Mouse (Mus musculus): Measurements from ENCODE around the gene Cux2.

Cux2 gene

DNA sequence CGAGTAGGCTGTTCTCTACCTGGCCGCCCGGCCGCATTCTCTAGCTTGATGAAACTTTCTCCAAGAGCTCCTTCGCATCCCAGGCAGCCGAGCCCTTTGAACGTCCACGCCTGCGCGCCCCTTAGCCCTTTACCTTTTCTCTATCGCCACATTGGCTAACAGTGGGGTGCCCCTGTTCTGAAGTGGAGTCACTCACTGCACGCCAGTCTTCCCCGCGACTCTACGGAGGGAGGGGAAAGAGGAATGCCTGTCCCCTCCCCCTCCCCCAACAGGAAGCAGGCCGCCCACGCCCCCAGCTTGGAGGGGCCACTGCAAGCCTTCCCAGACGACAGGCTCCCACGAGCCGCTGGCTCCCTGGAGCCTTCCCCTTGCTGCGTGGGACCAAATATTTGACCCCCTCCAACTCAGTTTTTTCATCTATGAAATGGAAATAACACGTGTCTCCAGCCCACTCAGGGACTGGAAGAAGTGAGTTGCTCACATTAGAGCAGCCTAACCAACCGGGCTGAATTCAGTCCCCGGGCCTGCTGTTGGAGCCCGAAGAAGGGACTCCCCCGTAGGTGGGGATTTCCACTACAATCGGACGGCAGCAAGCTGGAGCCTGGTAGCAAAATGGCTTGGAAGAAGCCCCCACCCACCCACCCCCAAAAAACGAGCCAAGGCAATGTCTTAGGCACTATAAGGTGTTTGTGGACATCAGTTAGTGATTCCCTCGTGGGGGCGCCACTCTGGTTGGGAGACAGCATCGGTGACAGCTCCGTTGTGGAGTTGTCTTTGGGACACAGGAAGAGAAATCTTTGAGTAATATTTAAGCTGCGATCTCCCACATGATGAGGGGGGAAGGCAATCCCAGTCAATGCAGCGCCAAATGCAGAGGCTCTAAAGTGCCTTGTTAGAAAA lies 212.2 kb downstream of the Cux2 start, which contains the start of gene Sh2b3:
TSS of gene Sh2b3 (minus strand) at position 206 of the 900 bp plus-strand sequence.
- no peak for ATAC-seq (ENCODE audit: low TSS enrichment)

DNA sequence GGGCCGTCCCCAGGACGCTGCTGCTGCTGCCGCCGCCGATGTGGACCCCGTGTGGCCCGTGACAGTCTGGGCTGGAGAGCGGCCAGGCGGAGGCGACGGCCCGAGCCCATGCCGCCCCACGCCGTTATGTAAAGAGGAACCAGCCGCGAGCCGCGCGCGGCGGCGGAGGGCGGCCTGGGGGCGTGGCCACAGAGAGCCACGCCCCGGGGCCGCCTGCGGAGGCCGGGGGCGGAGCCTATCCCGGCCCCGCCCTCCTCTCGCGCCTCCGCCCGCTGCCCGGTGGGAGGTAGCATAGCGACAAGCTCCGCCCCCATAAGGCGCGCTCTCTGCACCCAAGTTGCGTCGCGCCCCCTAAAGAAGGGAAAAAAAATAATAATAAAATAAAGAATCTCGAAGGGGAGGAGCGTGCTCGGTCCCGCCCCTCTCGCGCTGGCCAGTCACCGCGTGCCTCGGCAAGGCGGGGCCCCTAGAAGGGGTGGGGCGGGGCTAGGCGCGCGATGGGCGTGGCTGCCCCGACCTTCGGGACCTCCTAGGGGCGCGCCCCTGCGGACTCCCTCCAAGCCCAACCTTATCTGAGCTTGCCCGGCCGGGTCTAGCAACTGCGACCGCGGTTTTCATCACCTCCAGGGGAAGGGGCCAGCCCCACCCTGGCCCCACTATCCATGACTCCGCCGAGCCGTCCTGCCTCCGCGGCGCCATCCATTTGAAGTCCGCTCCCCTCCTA lies 213.0 kb downstream of the Cux2 start:
- ATAC-seq (ENCODE audit: low TSS enrichment): peak; percentile 38

DNA sequence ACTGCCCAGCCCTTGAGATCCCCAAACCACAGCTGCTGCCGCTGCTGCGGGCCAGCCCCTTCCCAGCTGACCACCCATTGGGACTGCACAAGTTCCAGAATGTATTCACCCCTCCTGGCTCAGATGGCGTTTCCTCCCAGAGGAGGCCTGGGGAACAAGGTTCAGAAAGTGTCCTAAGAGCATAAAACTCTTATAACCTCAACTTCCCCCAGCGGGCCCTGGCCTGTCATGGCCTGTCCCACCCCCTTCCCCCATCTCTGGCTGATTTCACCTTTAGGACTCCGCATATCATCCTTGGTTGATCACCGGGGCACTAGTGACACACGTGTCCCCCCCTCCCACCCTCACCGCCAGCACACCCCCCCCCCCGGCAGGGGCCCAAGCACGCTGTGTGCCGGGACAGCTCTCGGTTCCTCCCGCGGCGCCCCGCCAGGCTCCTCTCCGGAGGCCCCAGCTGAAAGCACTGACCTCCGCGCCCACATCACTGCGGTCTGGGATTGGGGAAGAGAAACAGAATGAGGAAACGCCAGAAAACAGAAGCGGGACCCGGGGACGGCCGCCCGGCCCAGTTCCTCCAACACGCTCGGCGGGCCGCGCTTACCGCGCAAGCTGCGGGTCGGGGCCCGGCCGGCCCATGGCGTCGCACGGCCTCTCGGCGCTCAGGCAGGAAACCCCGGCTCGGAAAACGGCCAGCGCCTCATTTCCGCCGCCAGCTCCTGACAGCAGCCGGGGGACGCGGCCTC lies 213.8 kb downstream of the Cux2 start:
- peak; percentile 16; the same call in 1 of the 2 replicates for ATAC-seq (ENCODE audit: low TSS enrichment)

DNA sequence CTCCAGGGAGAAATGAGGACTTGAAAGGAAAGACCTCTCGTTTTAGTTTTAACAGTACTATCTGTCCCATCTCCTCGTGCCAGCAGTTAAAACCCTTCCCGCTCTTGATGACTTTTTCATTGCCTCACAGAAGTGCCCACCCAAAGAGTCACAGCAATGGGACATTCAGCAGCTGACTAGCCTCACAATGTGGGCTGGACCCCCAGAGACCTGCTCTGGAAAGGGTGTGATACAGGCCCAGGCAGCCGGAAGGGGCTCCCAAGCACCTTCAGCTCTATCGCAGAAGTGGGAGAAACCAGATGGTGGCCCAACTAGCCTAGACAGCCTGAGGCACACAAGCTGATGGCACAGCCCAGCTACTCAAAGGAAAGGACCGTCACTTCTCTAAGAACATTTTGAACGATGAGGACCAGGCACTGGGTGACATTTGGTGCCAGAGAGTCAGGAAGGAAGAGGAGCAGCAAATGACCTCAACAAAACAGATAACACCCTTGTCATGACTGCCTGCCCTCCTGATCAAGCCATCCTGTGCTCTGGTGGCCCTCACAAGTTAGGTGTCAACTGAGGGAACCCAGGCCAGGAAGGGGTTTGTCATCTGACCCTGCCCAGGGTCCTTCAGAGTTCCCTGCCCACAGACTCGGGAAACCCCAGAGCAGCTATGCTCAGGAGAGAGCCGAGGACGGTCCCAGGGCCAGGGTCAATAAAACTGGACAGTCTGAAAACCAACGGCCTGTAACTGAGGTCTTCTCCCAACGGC lies 214.7 kb downstream of the Cux2 start:
- no peak for ATAC-seq (ENCODE audit: low TSS enrichment)

DNA sequence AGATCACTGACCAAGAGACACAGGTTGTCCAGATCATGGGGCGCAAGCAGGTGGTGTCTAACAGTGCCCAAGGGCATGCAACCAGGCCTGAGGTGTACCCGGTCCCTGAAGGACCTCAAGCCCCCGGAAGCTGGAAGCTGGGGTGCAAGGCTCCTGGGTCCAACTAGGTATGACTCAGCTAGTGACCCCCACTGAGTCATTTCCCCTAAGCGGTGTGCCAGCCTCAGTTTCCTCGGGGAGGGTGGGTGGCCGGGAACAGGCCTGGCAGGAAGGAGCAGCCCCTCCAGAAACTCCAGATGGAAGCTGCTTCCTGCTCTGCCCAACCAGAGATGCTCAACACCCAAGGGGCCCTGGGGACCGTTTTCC lies 215.7 kb downstream of the Cux2 start:
- no peak for ATAC-seq (ENCODE audit: low TSS enrichment)

DNA sequence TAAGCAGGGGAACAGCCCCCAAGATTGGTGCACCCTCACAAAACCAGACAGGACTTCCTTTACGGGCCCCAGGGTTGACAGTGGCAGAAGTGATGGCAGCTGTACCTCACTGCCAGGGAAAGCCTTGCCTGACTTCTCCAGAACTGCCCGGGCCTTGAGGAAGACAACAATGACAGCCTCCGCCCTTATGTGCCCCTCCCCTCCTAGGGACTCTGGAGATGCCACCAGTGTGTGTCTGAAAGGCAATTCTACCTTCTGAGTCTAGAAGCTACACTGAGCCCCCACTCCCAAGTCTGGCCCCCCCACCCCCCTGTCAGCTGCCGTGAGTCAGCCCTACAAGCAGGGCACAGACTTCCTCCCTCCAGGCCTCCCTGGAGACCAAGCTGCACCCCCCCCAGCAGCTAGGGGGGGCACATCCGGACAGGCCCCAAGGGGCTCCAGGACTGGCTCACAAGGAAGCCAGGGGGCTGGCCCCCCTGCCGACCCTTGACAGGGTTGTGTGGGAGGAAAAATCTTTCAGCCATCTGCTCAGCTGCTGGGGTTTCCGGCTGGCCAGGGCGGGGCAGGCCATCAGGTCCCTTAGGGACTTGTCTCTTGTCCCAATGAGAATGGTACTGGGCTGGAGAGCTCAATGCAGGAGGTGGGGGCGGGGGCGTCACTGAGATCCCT lies 216.2 kb downstream of the Cux2 start:
- no peak for ATAC-seq (ENCODE audit: low TSS enrichment)

DNA sequence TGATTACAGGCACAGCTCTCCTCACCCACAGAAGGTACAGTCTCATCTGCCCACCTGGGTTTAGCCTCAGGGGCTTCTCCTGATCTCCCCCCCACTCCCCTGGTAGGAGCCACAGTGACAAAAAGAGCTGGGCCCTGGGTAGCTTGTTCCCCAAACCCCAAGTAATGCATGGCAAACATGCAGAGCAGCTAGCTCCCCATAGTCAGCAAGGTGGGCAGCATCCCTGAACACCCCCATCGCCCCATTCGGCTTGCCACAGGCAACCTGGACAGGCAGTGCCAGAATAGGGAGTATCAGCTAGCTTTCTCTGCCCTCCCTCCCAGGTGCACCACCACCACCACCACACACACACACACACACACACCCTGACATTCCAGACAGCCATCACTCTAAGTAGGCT lies 216.7 kb downstream of the Cux2 start:
- no peak for ATAC-seq (ENCODE audit: low TSS enrichment)

DNA sequence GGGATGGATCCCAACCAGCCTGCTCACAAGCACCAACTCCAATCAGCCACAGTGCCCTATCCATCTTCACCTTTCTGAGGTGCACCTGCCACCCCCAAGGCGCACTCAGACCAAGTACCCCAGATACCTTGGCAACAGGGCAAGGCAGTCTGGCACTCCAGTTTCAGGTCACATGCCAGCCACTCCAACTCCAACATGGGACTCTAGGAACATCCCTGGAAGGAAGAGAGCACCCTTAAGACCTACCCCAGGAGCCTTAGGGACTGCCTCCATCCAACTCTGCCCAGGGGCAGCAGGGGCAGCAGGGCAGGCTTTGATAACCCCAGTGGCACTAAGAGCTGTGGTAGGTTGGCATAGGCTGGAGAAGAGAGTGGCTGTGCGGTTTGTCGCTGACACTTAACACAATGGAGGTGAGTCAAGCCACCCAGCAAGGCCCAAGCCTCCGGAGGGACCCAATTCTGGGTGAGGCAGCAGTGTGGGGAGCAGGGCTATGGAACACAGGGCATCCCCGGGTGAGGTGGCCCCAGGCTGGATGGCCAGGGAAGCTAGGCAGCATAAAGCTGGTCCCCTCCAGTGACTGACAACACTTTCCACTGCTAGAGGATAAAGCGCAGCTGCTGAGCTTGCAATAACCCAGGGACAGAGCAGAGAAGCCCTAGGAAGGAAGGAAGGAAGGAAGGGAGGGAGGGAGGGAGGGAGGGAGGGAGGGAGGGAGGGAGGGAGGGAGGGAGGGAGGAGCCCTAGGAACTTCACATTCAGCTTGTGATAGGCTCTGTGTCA lies 217.3 kb downstream of the Cux2 start:
- ATAC-seq (ENCODE audit: low TSS enrichment): no peak

DNA sequence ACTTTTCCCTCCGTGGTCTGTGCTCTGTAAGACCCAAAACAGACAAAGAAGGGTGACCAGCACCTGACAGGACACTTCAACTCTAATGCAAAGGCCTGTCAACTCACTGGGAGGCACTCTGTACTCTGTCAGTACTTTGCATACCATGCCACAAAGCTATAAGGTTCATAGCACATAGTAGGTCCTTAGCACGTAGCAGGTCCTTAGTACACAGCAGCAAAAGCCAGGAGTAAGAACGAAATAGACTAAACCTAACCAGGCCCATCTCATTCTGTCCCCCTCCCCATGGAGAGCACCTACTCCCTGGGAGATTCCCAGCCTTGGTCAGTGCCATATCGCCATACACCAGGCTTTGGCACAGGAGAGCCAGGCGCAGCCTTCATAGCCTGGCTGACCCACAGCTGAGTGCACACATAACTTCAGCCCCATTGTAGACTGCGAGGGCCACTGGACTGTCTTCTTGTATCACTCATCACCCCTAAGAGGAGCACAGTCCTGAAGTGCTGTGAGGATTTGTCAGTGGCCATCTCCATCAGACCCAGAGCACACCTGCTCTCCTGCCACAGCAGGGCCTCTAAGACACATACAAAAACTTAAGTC lies 218.8 kb downstream of the Cux2 start:
- no peak for ATAC-seq (ENCODE audit: low TSS enrichment)

DNA sequence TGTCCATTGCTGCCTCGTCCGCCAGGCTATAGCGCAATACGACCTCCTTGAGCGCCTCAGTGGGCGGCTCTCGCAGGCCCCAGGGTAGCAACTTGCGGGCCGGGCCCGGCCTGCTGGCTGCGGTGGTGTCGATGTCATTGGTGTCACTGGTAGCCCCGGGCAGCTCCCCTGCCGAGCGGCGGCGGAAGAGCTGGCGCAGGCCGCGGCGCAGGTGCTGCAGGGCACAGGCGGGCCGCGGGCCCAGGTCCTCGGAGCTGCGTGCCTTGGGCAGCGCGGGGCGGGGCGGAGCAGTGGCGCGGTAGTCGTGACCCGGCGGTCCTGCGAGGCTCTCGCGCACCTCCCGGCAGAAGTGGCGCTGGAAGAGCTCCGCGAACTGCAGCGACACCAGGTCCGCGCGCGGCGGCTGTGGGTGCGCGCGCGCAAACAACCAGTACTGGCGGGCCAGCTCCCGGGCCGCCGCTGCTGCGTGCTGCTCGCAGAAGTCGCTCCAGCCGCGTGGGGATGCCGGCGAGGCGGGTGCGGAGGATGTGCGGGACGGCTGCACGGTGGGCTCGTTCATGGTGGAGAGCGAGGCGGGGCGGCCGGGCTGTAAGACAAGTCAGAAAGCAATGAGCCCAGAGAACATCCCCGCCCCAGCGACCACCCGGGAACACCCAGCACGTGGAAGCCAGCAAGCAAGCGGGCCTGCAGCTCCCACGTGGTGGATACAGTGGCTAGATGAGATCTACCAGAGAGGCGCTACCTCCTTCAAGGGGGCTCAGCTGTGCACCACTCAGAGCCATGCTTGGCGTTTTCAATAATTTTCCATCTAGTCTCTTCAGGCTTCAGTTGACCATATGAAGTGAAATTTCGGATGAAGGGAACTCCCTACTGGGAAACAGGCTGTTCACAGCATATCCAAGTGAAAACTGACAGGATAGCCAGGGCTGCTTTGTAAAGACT lies 221.1 kb downstream of the Cux2 start:
- ATAC-seq (ENCODE audit: low TSS enrichment): peak; percentile 51

DNA sequence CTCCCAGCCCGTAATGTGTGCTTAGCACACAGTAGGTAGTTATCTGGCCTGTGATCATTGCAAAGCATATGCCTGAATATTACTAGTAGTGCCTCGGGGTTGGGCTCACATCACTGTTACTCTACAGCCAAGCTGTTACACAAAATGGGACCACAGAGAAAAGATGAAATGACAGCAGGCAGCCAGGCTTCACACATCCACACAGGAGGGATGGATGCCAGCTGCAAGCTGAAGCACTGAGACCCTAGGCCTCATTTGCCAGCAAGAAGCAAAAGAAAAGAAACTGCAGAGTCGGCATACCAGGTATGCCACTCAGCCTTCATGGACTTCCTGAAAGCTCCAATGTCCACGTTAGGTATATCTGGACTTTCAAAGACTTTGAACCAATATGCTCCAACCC lies 222.0 kb downstream of the Cux2 start:
- no peak for ATAC-seq (ENCODE audit: low TSS enrichment)

DNA sequence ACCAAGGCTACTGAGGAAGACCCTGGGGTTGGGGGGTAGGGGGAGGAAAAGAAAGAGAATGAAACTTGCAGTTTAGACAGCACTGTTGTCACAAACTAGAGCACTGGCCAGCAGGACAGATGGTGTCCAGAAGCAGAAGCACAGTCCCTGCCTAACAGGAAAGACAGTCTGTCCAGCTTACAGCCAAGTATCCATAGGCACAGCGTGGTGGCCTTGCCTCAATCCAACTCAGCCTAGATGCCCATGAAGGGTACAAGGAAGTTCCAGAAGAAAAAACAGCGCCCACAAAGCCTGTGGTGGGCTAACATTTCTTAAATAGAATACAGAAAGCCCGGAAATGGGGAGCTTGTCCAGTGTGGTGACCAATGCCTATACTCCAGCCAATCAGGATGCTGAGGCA lies 224.3 kb downstream of the Cux2 start:
- ATAC-seq (ENCODE audit: low TSS enrichment): no peak

DNA sequence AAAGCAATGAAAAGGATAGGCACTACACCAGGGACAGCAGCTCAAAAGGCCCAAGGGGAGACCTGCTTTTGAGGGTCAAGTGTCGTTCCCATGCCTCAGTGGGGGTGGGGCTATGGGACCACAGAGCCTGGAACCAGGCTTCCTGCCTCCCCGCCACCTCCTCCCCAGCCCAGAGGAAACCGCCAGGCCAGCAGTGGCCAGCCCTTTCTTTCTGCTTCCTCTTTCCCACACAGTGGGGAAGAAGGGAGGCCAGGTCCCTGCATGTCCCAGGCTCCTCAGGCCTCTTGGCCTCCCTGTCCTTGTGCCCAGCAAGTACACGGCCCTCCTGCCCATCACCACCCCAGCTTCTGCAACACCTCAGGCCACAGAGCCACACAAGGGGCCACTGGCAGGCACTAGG lies 225.8 kb downstream of the Cux2 start:
- no peak for ATAC-seq (ENCODE audit: low TSS enrichment)

DNA sequence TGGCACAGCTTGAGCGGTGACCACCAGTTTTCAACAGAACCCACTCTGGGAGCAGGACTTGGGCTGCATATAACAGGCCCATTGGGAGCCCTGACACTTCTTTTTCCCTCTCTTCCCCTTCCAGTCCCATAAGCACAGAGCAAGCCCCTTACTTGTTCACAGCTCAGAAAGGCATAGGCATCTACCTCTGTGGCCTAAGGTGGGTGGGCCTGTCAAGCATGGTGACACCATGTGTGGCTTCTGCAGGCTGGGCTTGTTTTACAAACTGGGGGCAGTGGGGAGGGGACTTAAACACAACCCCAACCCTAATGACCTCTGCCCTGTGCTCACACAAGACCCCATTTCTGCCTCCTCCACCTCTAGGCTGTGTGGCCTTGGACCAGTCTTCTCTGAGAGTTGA lies 226.2 kb downstream of the Cux2 start:
- ATAC-seq (ENCODE audit: low TSS enrichment): no peak

DNA sequence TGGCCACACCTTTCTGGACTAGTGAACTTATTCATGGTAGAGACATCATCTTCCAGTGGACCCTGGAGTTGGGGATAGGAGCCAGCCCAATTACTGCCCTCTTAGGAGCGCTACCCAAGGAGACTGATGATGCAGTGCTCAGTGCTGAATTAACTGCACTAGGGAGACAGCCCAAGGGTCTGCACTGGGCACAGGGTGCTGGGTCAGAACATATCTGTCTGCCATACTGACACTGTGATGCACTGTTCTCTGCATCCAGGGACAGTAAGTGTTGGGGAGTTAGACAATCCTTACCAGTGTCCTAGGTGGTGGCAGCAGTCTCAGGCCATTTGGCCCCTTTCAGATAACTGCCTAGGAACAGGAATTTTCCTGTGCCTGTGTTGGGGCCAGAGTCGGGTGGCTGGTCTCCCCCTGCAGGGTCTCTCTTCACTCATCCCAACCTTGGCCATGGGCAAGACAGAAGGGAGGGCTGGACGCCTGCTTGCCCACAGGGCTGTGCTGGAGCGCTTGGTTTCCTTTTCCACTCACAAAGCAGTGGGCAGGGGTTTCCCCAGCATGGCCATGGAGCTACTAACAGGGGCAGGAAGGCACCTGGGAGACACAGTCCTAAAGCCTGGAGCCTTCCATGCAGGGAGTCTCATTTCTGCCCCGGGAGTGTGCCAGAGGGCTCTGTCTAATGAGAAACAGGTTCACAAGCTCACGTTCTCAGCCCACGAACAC lies 227.0 kb downstream of the Cux2 start:
- ATAC-seq (ENCODE audit: low TSS enrichment): no peak

DNA sequence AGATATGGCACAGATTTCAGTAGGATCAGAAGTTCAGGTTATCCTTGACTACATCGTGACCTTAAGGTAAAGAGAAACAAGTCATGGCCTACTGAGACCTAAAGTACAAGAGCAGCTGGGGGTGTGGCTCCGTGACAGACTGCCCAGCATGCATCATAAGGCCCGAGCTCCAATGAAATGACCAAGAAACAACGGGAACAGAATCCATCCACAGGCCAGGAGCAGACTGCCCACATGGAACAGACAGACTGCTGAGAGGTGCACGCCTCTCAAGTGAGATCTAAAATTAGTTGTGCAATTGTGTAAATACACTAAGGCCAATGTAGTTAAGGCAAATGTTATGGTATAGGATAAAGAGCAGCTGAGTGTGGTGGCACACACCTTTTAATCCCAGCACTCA lies 228.3 kb downstream of the Cux2 start:
- ATAC-seq (ENCODE audit: low TSS enrichment): no peak

DNA sequence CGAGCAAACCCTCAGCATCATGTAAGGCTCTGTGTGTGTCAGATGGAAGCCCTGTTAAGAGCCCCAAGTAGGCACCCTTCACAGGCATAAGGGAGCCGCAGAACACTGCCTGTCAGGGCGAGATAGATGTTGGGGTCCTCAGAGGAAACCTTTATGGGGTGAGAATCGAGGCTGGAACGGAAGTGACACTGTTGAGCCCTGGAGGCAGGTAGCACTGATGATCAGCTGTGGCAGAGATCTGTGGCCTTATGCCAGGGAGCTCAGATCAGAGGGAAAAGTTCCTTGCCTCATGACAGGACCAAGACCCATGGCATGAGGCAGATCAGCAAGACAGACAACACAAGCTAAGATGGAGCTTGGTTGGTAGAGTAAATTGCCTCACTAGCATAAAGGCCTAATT lies 228.8 kb downstream of the Cux2 start:
- no peak for ATAC-seq (ENCODE audit: low TSS enrichment)

DNA sequence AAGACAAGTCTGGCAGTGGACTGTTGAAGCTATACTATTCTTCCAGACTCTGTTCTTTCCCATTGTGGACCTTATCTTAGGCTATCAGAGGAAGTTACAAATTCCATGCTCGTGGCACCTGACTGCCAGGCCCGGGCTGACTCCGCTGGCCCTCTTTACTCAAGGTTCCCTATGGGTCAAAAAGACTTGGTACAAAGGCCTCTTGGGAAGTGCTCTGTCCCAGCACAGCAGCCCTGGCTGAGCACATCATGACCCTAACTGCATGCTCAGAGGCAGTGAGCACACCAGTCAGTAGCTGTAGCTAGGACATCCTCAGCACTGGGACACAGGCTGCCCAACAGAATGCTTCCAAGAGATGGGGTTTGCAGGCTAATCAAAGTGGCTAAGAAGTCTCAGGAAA lies 229.2 kb downstream of the Cux2 start:
- ATAC-seq (ENCODE audit: low TSS enrichment): no peak
